Mouse (Mus musculus) heart, embryonic 13.5 days (tissue): ENCODE measurements around the gene Pcnx2. TPM values are rescaled to one million over a fixed set of nuclear protein-coding genes. Genes with fewer than 3 reads are reported as not detected.
A peak's percentile ranks its signal among the peaks of the same experiment; 100 is the strongest.

Experiments
- ATAC-seq: fragments of 200-750 bp; cut with Nextera tagmentation; 2 replicates; pipeline ENCODE4 v1.8.0; 2017; ENCODE audit warnings: moderate TSS enrichment; ENCODE audit not compliant: insufficient number of reproducible peaks, low FRiP score, low TSS enrichment; ENCODE audit errors: extremely low read depth
- H3K27ac ChIP-seq: fragments of 300-500 bp; sonication (generic); replicated peaks from 2 replicates; pipeline ENCODE4 v1.5.1; 2015; ENCODE audit warnings: moderate library complexity, mild to moderate bottlenecking, inconsistent platforms
- H3K27me3 ChIP-seq: fragments of 300-500 bp; sonication (generic); replicated peaks from 2 replicates; pipeline ENCODE4 v1.6.1; 2015; ENCODE audit warnings: mild to moderate bottlenecking, inconsistent platforms
- H3K36me3 ChIP-seq: fragments of 300-500 bp; sonication (generic); 2 replicates; pipeline ENCODE4 v1.6.1; 2015; ENCODE audit warnings: mild to moderate bottlenecking, inconsistent platforms
- H3K4me1 ChIP-seq: fragments of 300-500 bp; sonication (generic); 2 replicates; pipeline ENCODE4 v1.6.1; 2015; ENCODE audit warnings: inconsistent platforms
- H3K4me2 ChIP-seq: fragments of 300-500 bp; sonication (generic); 2 replicates; pipeline ENCODE4 v1.6.1; 2015; ENCODE audit warnings: inconsistent platforms, mild to moderate bottlenecking, moderate library complexity
- H3K4me3 ChIP-seq: fragments of 300-500 bp; sonication (generic); 2 replicates; pipeline ENCODE4 v1.5.1; 2015; ENCODE audit warnings: moderate library complexity, mild to moderate bottlenecking, inconsistent platforms
- H3K9ac ChIP-seq: fragments of 300-500 bp; sonication (generic); 2 replicates; pipeline ENCODE4 v1.6.1; 2015; ENCODE audit warnings: inconsistent platforms, mild to moderate bottlenecking, moderate library complexity
- H3K9me3 ChIP-seq: fragments of 300-500 bp; sonication (generic); 2 replicates; pipeline ENCODE4 v1.6.1; 2016; ENCODE audit warnings: inconsistent platforms
- WGBS: fragments of 180-500 bp; shearing (Covaris S2); methylation state at CpG from one replicate; pipeline ENCODE4 v1.1.7; 2015; ENCODE audit warnings: mixed read lengths; 5-methylcytosine and 5-hydroxymethylcytosine counted together
- polyA plus RNA-seq: library from polyadenylated mRNA; unstranded; fragments of >200 nt; fragmentation: Nextera tagmentation; extraction: Ambion mirVana; gene quantifications from 2 replicates; pipeline ENCODE4 v1.2.1, GENCODE M21; 2015

The Pcnx2 gene
- 0.07 and 0.08 TPM in 2 replicates for polyA plus RNA-seq

GRCm38 (mm10) chr8:125897868-125898788, at the start of gene Pcnx2:
TSS of gene Pcnx2 (minus strand) at chr8:125898317.
- 9% methylated on average over 44 of the region's 44 CpGs for WGBS
- Histone ChIP-seq H3K27ac (no peak within 1 kb of the TSS), H3K4me3 (peak within 1 kb of the TSS; percentile 38), H3K9me3 (no peaks in the 10 kb centered on the region), H3K36me3 (no peaks in the 10 kb centered on the region), H3K4me1 (peaks cover 12% of the 10 kb centered on the region), H3K27me3 (peaks cover 45% of the 10 kb centered on the region), H3K9ac (no peak within 1 kb of the TSS), H3K4me2 (peak within 1 kb of the TSS; percentile 57)
- no peak for ATAC-seq

GRCm38 (mm10) chr8:125944511-125944910, 46.4 kb upstream of the Pcnx2 start:
- WGBS, result 70% methylated on average over 4 of the region's 4 CpGs
- Histone ChIP-seq H3K4me2 (no peak overlapping the region), H3K4me1 (no peaks in the 10 kb centered on the region), H3K27ac (no peak overlapping the region), H3K36me3 (no peaks in the 10 kb centered on the region), H3K27me3 (peaks cover 17% of the 10 kb centered on the region), H3K9me3 (peaks cover 3% of the 10 kb centered on the region; the same call in 1 of the 2 replicates), H3K9ac (no peak overlapping the region), H3K4me3 (no peak overlapping the region)
- no peak for ATAC-seq

GRCm38 (mm10) chr8:125935649-125936048, 37.5 kb upstream of the Pcnx2 start:
- ATAC-seq, result no peak
- H3K9ac ChIP-seq, result no peak overlapping the region
- peaks cover 7% of the 10 kb centered on the region for H3K27me3 ChIP-seq
- H3K4me3 ChIP-seq, result no peak overlapping the region
- no peaks in the 10 kb centered on the region for H3K9me3 ChIP-seq
- no peak overlapping the region for H3K27ac ChIP-seq
- H3K4me2 ChIP-seq, result no peak overlapping the region
- no peaks in the 10 kb centered on the region for H3K36me3 ChIP-seq
- 46% methylated on average over 9 of the region's 9 CpGs for WGBS
- no peaks in the 10 kb centered on the region for H3K4me1 ChIP-seq

GRCm38 (mm10) chr8:125931822-125932221, 33.7 kb upstream of the Pcnx2 start:
- no peak overlapping the region for H3K4me2 ChIP-seq
- no peak overlapping the region for H3K9ac ChIP-seq
- 85% methylated on average over 6 of the region's 6 CpGs for WGBS
- no peaks in the 10 kb centered on the region for H3K36me3 ChIP-seq
- H3K4me3 ChIP-seq, result no peak overlapping the region
- H3K27ac ChIP-seq, result no peak overlapping the region
- H3K4me1 ChIP-seq, result no peaks in the 10 kb centered on the region
- ATAC-seq, result no peak
- H3K27me3 ChIP-seq, result no peaks in the 10 kb centered on the region; the same call in 1 of the 2 replicates
- H3K9me3 ChIP-seq, result no peaks in the 10 kb centered on the region

- Histone ChIP-seq H3K4me3 (no peak overlapping the region), H3K27ac (no peak overlapping the region), H3K4me1 (no peaks in the 10 kb centered on the region), H3K4me2 (no peak overlapping the region), H3K9ac (no peak overlapping the region), H3K9me3 (no peaks in the 10 kb centered on the region), H3K36me3 (no peaks in the 10 kb centered on the region), H3K27me3 (no peaks in the 10 kb centered on the region)
- ATAC-seq, result no peak
- WGBS, result 67% methylated on average over 11 of the region's 11 CpGs
Measured at GRCm38 (mm10) chr8:125930276-125931046, 32.3 kb upstream of the Pcnx2 start.

- Histone ChIP-seq H3K36me3 (no peaks in the 10 kb centered on the region), H3K27ac (no peak overlapping the region), H3K4me3 (no peak overlapping the region), H3K27me3 (no peaks in the 10 kb centered on the region), H3K4me1 (no peaks in the 10 kb centered on the region), H3K9ac (no peak overlapping the region), H3K9me3 (no peaks in the 10 kb centered on the region), H3K4me2 (no peak overlapping the region)
- ATAC-seq, result no peak
- WGBS, result 58% methylated on average over 4 of the region's 4 CpGs
Measured at GRCm38 (mm10) chr8:125926636-125927035, 28.5 kb upstream of the Pcnx2 start.

GRCm38 (mm10) chr8:125922333-125922732, 24.2 kb upstream of the Pcnx2 start:
- 73% methylated on average over 3 of the region's 3 CpGs for WGBS
- Histone ChIP-seq H3K27ac (no peak overlapping the region), H3K4me1 (no peaks in the 10 kb centered on the region), H3K27me3 (no peaks in the 10 kb centered on the region; the same call in 1 of the 2 replicates), H3K4me2 (no peak overlapping the region), H3K9ac (no peak overlapping the region), H3K4me3 (no peak overlapping the region), H3K9me3 (no peaks in the 10 kb centered on the region), H3K36me3 (no peaks in the 10 kb centered on the region)
- ATAC-seq, result no peak

- no peak overlapping the region for H3K4me2 ChIP-seq
- H3K9me3 ChIP-seq, result no peaks in the 10 kb centered on the region
- 57% methylated on average over 9 of the region's 9 CpGs for WGBS
- H3K27ac ChIP-seq, result no peak overlapping the region
- H3K4me3 ChIP-seq, result no peak overlapping the region
- no peak overlapping the region for H3K9ac ChIP-seq
- H3K4me1 ChIP-seq, result peaks cover 9% of the 10 kb centered on the region; the same call in 1 of the 2 replicates
- H3K27me3 ChIP-seq, result no peaks in the 10 kb centered on the region; the same call in 1 of the 2 replicates
- ATAC-seq, result no peak
- no peaks in the 10 kb centered on the region for H3K36me3 ChIP-seq
Measured at GRCm38 (mm10) chr8:125920761-125921160, 22.6 kb upstream of the Pcnx2 start.

GRCm38 (mm10) chr8:125920281-125920680, 22.2 kb upstream of the Pcnx2 start:
- H3K4me2 ChIP-seq, result no peak overlapping the region
- ATAC-seq, result no peak
- H3K4me3 ChIP-seq, result no peak overlapping the region
- H3K9me3 ChIP-seq, result no peaks in the 10 kb centered on the region
- H3K9ac ChIP-seq, result no peak overlapping the region
- H3K27ac ChIP-seq, result no peak overlapping the region
- H3K4me1 ChIP-seq, result peaks cover 9% of the 10 kb centered on the region; the same call in 1 of the 2 replicates
- 79% methylated on average over 10 of the region's 10 CpGs for WGBS
- H3K36me3 ChIP-seq, result no peaks in the 10 kb centered on the region
- no peaks in the 10 kb centered on the region; the same call in 1 of the 2 replicates for H3K27me3 ChIP-seq

GRCm38 (mm10) chr8:125919560-125919959, 21.4 kb upstream of the Pcnx2 start:
- no peak overlapping the region for H3K9ac ChIP-seq
- H3K4me3 ChIP-seq, result no peak overlapping the region
- no peaks in the 10 kb centered on the region for H3K9me3 ChIP-seq
- peaks cover 9% of the 10 kb centered on the region; the same call in 1 of the 2 replicates for H3K4me1 ChIP-seq
- no peak overlapping the region for H3K4me2 ChIP-seq
- H3K27me3 ChIP-seq, result peaks cover 4% of the 10 kb centered on the region; the same call in 1 of the 2 replicates
- no peak overlapping the region for H3K27ac ChIP-seq
- WGBS, result 85% methylated on average over 8 of the region's 8 CpGs
- no peak for ATAC-seq
- H3K36me3 ChIP-seq, result no peaks in the 10 kb centered on the region

GRCm38 (mm10) chr8:125918719-125919118, 20.6 kb upstream of the Pcnx2 start:
- H3K27ac ChIP-seq, result no peak overlapping the region
- H3K27me3 ChIP-seq, result peaks cover 10% of the 10 kb centered on the region; the same call in 1 of the 2 replicates
- peaks cover 9% of the 10 kb centered on the region; the same call in 1 of the 2 replicates for H3K4me1 ChIP-seq
- H3K9ac ChIP-seq, result no peak overlapping the region
- H3K4me3 ChIP-seq, result no peak overlapping the region
- H3K36me3 ChIP-seq, result no peaks in the 10 kb centered on the region
- H3K9me3 ChIP-seq, result no peaks in the 10 kb centered on the region
- H3K4me2 ChIP-seq, result no peak overlapping the region
- no peak for ATAC-seq
- 71% methylated on average over 2 of the region's 2 CpGs for WGBS
